Mouse (Mus musculus) erythroblast, adult 5-6 weeks (primary cell): Measurements from ENCODE around the gene Timeless. TPM values are rescaled to one million over a fixed set of nuclear protein-coding genes. Genes with fewer than 3 reads are reported as not detected.
"Not testable (repeated sequence)": the region's sequence is repeated elsewhere in the genome, so short reads cannot be mapped to it uniquely, and the experiment has no call there.

Experiments used
- ATAC-seq: replicated peaks from 2 replicates; pipeline ENCODE4 v1.8.0; 2016; ENCODE audit warnings: moderate number of reproducible peaks, mild to moderate bottlenecking, moderate TSS enrichment, inconsistent platforms; ENCODE audit not compliant: poor library complexity, low FRiP score, severe bottlenecking
- total RNA-seq, 2 experiments: library from RNA; stranded (forward) in 1 of 2; stranded (reverse) in 1 of 2; fragments of 150-400 nt in 1 of 2; fragments of 200-764, 138-1000 nt in 1 of 2; gene quantifications; 2 replicates each; pipeline versions ENCODE4 v1.2.3 to v1.2.4; 2015 to 2017; ENCODE audit warnings: low replicate concordance in 2 of 2

Gene Timeless
- total RNA-seq, 2 experiments from 2014 or later: 4.0 to 39.4 TPM

DNA sequence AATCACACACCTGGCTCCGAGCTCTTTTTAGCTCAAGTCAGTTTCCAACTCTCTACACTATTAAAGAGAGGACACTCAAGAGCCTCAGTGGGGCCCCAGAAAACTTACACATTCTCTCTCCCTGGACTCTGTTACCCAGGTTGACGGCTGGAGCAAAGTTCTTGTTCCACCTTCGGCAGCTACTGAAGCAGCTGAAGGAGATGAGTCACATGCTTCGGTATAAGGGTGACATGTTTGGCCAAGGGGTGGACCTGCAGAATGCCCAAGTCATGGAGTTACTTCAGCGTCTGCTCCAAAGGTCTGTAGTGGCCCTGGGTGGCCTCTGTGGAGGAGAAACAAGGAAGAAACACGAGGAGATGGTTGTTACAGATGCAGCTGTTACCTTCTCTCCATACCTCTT lies 49.1 kb downstream of the Timeless start:
- ATAC-seq: no peak

DNA sequence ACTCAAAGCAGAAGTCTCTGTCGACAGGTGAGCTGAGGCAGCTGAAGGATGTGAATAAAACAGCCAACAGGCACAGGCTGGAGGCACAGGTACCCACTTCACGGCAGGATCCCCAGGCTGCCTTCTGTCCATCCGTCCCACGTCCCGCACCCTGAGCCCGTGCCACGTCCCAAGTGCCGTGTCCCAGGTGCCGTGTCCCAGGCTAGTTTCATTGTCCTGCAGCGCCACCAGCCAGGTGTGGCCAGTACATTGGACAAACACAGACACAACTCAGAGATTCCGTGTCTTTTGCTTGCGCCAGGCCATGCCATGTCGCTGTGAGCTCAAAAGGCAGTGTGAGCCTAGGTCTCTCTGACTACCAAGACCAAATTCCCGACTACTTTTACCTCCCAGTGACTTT lies 49.8 kb downstream of the Timeless start:
- no peak for ATAC-seq

DNA sequence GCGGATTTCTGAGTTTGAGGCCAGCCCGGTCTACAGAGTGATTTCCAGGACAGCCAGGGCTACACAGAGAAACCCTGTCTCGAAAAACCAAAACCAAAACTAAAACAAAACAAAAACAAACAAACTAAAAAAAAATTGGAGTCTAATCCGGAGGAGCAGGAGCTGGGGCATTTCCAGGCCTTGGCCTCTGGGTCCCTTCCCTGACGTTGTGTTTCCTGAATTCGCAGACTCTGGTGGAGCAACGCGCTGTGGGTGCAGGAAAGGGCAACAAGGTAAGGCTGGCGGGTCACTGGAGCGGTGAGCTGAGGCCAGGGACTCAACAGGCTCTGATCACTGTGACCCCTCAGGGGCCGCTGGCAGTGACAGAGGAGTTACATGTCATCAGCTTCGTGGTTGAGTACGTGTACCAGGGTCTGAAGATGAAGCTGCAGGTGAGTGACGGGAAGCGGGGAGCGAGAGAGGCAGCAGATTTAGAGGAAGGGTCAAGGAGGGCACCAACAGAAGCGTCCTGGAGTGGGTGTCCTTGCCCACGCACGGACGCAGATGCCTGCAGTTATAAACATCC lies 51.1 kb downstream of the Timeless start:
- no peak for ATAC-seq

- ATAC-seq: peak; percentile 71
Measured at GRCm38 (mm10) chr10:128283604-128284579, 52.0 kb downstream of the Timeless start.

DNA sequence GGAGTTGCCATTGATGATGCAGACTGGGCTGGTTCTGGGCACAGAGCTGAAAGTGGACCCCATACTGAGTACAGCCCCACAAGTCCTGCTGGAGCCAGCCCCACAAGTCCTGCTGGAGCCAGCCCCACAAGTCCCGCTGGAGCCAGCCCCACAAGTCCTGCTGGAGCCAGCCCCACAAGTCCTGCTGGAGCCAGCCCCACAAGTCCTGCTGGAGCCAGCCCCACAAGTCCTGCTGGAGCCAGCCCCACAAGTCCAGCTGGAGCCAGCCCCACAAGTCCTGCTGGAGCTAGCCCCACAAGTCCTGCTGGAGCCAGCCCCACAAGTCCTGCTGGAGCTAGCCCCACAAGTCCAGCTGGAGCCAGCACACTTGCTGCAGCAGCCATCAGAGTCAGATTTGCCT lies 58.7 kb downstream of the Timeless start:
- ATAC-seq: not testable (repeated sequence)

GRCm38 (mm10) chr10:128296370-128297090 lies 64.7 kb downstream of the Timeless start:
- no peak for ATAC-seq

- no peak for ATAC-seq
Measured at GRCm38 (mm10) chr10:128297221-128297620, 65.4 kb downstream of the Timeless start.

GRCm38 (mm10) chr10:128297622-128298021 lies 65.8 kb downstream of the Timeless start:
- ATAC-seq: 0 out of 2 replicates have a peak, but pooled peaks have one; percentile 19

DNA sequence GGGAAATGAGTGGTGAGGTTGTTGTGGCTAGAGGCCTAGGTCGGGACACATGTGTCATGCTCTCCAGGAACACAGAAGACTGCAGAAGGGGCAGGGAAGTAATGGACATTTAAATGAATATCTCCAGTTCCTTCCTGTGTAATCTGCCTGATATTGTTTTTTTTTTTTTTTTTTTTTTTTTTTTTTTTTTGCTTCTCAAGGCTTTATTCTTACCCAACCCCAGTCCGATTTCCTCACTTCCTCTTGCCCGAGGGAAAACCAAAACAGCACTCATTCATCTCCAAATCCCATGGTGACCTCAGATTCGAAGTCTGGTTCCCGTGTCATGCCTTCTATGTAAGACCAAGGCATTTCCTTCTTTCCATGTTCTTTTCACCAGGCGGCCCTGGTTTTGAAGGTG lies 66.4 kb downstream of the Timeless start:
- ATAC-seq: no peak

DNA sequence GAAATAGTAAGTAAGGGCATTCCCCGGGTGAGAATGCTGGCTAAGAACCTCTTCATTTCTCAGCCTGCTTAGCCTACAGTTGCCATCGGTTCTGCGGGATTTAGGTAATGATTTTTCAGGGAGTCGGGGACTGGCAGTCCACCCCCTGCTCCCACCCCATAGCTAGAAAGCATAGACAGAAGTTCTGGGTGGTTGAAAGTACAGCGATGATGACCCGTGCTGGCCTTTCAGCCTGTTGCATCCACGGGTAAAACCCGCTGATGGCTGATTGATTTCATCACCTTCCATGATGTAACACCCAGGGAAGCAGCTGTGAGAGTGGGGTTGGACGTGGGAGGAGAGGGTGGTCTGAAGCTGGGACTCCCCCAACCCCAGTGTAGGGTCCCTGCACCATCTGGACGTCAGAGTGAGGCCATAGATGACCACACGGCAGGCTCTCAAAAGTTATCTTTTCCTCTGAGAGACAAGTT lies 66.9 kb downstream of the Timeless start, which contains the start of gene Il23a:
Gene Il23a, minus strand, starts transcription at position 51 of the 470 bp plus-strand sequence.
- no peak for ATAC-seq

DNA sequence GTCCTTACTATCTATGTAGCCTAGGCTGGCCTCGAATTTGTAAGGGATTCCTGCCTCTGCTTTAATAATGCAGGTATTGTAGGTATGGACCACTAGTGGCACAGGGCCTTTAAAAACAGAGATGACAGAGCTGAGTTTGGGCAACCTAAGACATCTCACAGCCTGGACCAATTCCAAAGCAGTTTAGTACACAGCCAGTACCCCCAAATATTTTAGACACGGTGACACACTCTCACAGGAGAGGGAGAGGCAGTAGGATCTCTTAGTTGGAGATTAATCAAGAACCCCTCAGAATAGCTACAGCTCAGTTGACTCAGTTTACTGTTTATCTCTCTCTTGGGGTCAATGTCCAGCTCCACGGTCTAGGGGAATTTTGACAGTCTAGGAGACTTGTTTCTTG lies 70.5 kb downstream of the Timeless start:
- peak; percentile 16; the same call in 1 of the 2 replicates for ATAC-seq

Other genes with a start within 250 kb of the Timeless start
- gene Hsd17b6, start 224.5 kb upstream of the Timeless start, total RNA-seq (2015; ENCODE audit: low replicate concordance): not detected in 2 replicates
- not detected in 2 replicates for gene Hsd17b6, start 224.5 kb upstream of the Timeless start, total RNA-seq (2017; ENCODE audit: low replicate concordance)
- 37.6 and 56.5 TPM in 2 replicates for gene Prim1, start 216.9 kb upstream of the Timeless start, total RNA-seq (2015; ENCODE audit: low replicate concordance)
- gene Prim1, start 216.9 kb upstream of the Timeless start, total RNA-seq (2017; ENCODE audit: low replicate concordance): 44.7 and 56.1 TPM in 2 replicates
- gene Naca, start 196.5 kb upstream of the Timeless start, total RNA-seq (2015; ENCODE audit: low replicate concordance): 219 and 262 TPM in 2 replicates
- gene Naca, start 196.5 kb upstream of the Timeless start, total RNA-seq (2017; ENCODE audit: low replicate concordance): 350 and 361 TPM in 2 replicates
- 44.0 and 46.6 TPM in 2 replicates for gene Ptges3, start 173.1 kb upstream of the Timeless start, total RNA-seq (2015; ENCODE audit: low replicate concordance)
- 65.1 and 65.8 TPM in 2 replicates for gene Ptges3, start 173.1 kb upstream of the Timeless start, total RNA-seq (2017; ENCODE audit: low replicate concordance)
- gene Atp5b, start 148.8 kb upstream of the Timeless start, total RNA-seq (2015; ENCODE audit: low replicate concordance): 477 and 544 TPM in 2 replicates
- gene Atp5b, start 148.8 kb upstream of the Timeless start, total RNA-seq (2017; ENCODE audit: low replicate concordance): 410 and 537 TPM in 2 replicates
- gene Baz2a, start 140.5 kb upstream of the Timeless start, total RNA-seq (2015; ENCODE audit: low replicate concordance): 80.3 and 86.5 TPM in 2 replicates
- 71.0 and 73.5 TPM in 2 replicates for gene Baz2a, start 140.5 kb upstream of the Timeless start, total RNA-seq (2017; ENCODE audit: low replicate concordance)
- gene Rbms2, start 51.8 kb upstream of the Timeless start, total RNA-seq (2015; ENCODE audit: low replicate concordance): 1.9 and 5.0 TPM in 2 replicates
- 0.51 and 6.8 TPM in 2 replicates for gene Rbms2, start 51.8 kb upstream of the Timeless start, total RNA-seq (2017; ENCODE audit: low replicate concordance)
- 3.8 TPM in 2 replicates for gene Gls2, start 37.6 kb upstream of the Timeless start, total RNA-seq (2015; ENCODE audit: low replicate concordance)
- 0.60 and 0.84 TPM in 2 replicates for gene Gls2, start 37.6 kb upstream of the Timeless start, total RNA-seq (2017; ENCODE audit: low replicate concordance)
- 6.3 and 6.7 TPM in 2 replicates for gene Spryd4, start 20.3 kb upstream of the Timeless start, total RNA-seq (2015; ENCODE audit: low replicate concordance)
- gene Spryd4, start 20.3 kb upstream of the Timeless start, total RNA-seq (2017; ENCODE audit: low replicate concordance): 1.4 and 3.1 TPM in 2 replicates
- not detected in 2 replicates for gene Mip, start 6.2 kb upstream of the Timeless start, total RNA-seq (2015; ENCODE audit: low replicate concordance)
- 0.84 and 0.85 TPM in 2 replicates for gene Mip, start 6.2 kb upstream of the Timeless start, total RNA-seq (2017; ENCODE audit: low replicate concordance)
- 1.7 TPM in 1 of 2 replicates, not detected in the other for gene Apon, start 22.0 kb downstream of the Timeless start, total RNA-seq (2015; ENCODE audit: low replicate concordance)
- gene Apon, start 22.0 kb downstream of the Timeless start, total RNA-seq (2017; ENCODE audit: low replicate concordance): 1.5 TPM in 1 of 2 replicates, not detected in the other
- not detected in 2 replicates for gene Apof, start 36.6 kb downstream of the Timeless start, total RNA-seq (2015; ENCODE audit: low replicate concordance)
- gene Apof, start 36.6 kb downstream of the Timeless start, total RNA-seq (2017; ENCODE audit: low replicate concordance): not detected in 2 replicates
- 14.8 and 25.1 TPM in 2 replicates for gene Stat2, start 38.5 kb downstream of the Timeless start, total RNA-seq (2015; ENCODE audit: low replicate concordance)
- gene Stat2, start 38.5 kb downstream of the Timeless start, total RNA-seq (2017; ENCODE audit: low replicate concordance): 16.0 and 25.2 TPM in 2 replicates
- not detected in 2 replicates for gene Il23a, start 66.7 kb downstream of the Timeless start, total RNA-seq (2015; ENCODE audit: low replicate concordance)
- gene Il23a, start 66.7 kb downstream of the Timeless start, total RNA-seq (2017; ENCODE audit: low replicate concordance): not detected in 2 replicates
- 7.9 and 8.8 TPM in 2 replicates for gene Pan2, start 71.3 kb downstream of the Timeless start, total RNA-seq (2015; ENCODE audit: low replicate concordance)
- gene Pan2, start 71.3 kb downstream of the Timeless start, total RNA-seq (2017; ENCODE audit: low replicate concordance): 7.5 and 8.9 TPM in 2 replicates
- gene Cnpy2, start 90.4 kb downstream of the Timeless start, total RNA-seq (2015; ENCODE audit: low replicate concordance): 30.7 and 48.6 TPM in 2 replicates
- gene Cnpy2, start 90.4 kb downstream of the Timeless start, total RNA-seq (2017; ENCODE audit: low replicate concordance): 15.5 and 38.3 TPM in 2 replicates
- gene Cs, start 105.7 kb downstream of the Timeless start, total RNA-seq (2015; ENCODE audit: low replicate concordance): 60.5 and 67.5 TPM in 2 replicates
- gene Cs, start 105.7 kb downstream of the Timeless start, total RNA-seq (2017; ENCODE audit: low replicate concordance): 26.2 and 30.6 TPM in 2 replicates
- 1.9 and 5.6 TPM in 2 replicates for gene Coq10a, start 136.9 kb downstream of the Timeless start, total RNA-seq (2015; ENCODE audit: low replicate concordance)
- 2.8 and 3.2 TPM in 2 replicates for gene Coq10a, start 136.9 kb downstream of the Timeless start, total RNA-seq (2017; ENCODE audit: low replicate concordance)
- gene Ankrd52, start 145.1 kb downstream of the Timeless start, total RNA-seq (2015; ENCODE audit: low replicate concordance): 7.7 and 30.0 TPM in 2 replicates
- gene Ankrd52, start 145.1 kb downstream of the Timeless start, total RNA-seq (2017; ENCODE audit: low replicate concordance): 2.9 and 3.5 TPM in 2 replicates
- gene Slc39a5, start 169.2 kb downstream of the Timeless start, total RNA-seq (2015; ENCODE audit: low replicate concordance): not detected in 2 replicates
- gene Slc39a5, start 169.2 kb downstream of the Timeless start, total RNA-seq (2017; ENCODE audit: low replicate concordance): not detected in 2 replicates
- 11.1 and 20.1 TPM in 2 replicates for gene Nabp2, start 179.4 kb downstream of the Timeless start, total RNA-seq (2015; ENCODE audit: low replicate concordance)
- gene Nabp2, start 179.4 kb downstream of the Timeless start, total RNA-seq (2017; ENCODE audit: low replicate concordance): 7.4 and 15.2 TPM in 2 replicates
- 2.9 and 4.6 TPM in 2 replicates for gene Rnf41, start 179.6 kb downstream of the Timeless start, total RNA-seq (2015; ENCODE audit: low replicate concordance)
- 2.9 and 3.3 TPM in 2 replicates for gene Rnf41, start 179.6 kb downstream of the Timeless start, total RNA-seq (2017; ENCODE audit: low replicate concordance)
- 22.1 and 31.6 TPM in 2 replicates for gene Smarcc2, start 227.2 kb downstream of the Timeless start, total RNA-seq (2015; ENCODE audit: low replicate concordance)
- gene Smarcc2, start 227.2 kb downstream of the Timeless start, total RNA-seq (2017; ENCODE audit: low replicate concordance): 29.0 and 34.7 TPM in 2 replicates